Mouse (Mus musculus): ENCODE measurements around the gene Gramd1b. TPM values are rescaled to one million over a fixed set of nuclear protein-coding genes. Genes with fewer than 3 reads are reported as not detected.

The Gramd1b gene
- polyA plus RNA-seq, 1 experiment from 2014 or later, result 2.9 TPM

- Histone ChIP-seq H3K27ac (replicated peaks; ENCODE audit: low read depth, low read length) (no peak overlapping the region), H3K4me1 (ENCODE audit: control insufficient read depth, insufficient read depth, low read length) (peaks cover 4% of the 10 kb centered on the region; the same call in 1 of the 2 replicates), H3K9me3 (replicated peaks; ENCODE audit: control insufficient read depth, low read length) (no peaks in the 10 kb centered on the region), H3K27me3 (ENCODE audit: control insufficient read depth, insufficient read depth, low read length) (no peaks in the 10 kb centered on the region), H3K4me3 (ENCODE audit: low read depth, low read length) (no peak overlapping the region; the same call in 1 of the 2 replicates), H3K9ac (replicated peaks; ENCODE audit: low read length) (no peak overlapping the region; the same call in 1 of the 2 replicates), H3K4me2 (ENCODE audit: low read depth, low read length) (no peak overlapping the region), H3K36me3 (replicated peaks; ENCODE audit: control insufficient read depth, insufficient read depth, low read depth, low read length) (no peaks in the 10 kb centered on the region)
- no peak for DNase-seq (ENCODE audit: low spot score)
- WGBS, result 47% methylated on average over 6 of the region's 6 CpGs
- no peak for ATAC-seq (replicated peaks; ENCODE audit: insufficient number of reproducible peaks, low FRiP score, low TSS enrichment, low read depth)
These were observed 155.7 kb downstream of the Gramd1b start for GRCm38 (mm10) chr9:40375518-40375917.

- Histone ChIP-seq H3K4me3 (ENCODE audit: low read depth, low read length) (no peak overlapping the region), H3K36me3 (replicated peaks; ENCODE audit: control insufficient read depth, insufficient read depth, low read depth, low read length) (no peaks in the 10 kb centered on the region), H3K27me3 (ENCODE audit: control insufficient read depth, insufficient read depth, low read length) (no peaks in the 10 kb centered on the region), H3K4me2 (ENCODE audit: low read depth, low read length) (no peak overlapping the region), H3K9me3 (replicated peaks; ENCODE audit: control insufficient read depth, low read length) (no peaks in the 10 kb centered on the region), H3K4me1 (ENCODE audit: control insufficient read depth, insufficient read depth, low read length) (peaks cover 4% of the 10 kb centered on the region; the same call in 1 of the 2 replicates), H3K9ac (replicated peaks; ENCODE audit: low read length) (no peak overlapping the region), H3K27ac (replicated peaks; ENCODE audit: low read depth, low read length) (no peak overlapping the region)
- ATAC-seq (replicated peaks; ENCODE audit: insufficient number of reproducible peaks, low FRiP score, low TSS enrichment, low read depth) (no peak), DNase-seq (ENCODE audit: low spot score) (no peak)
- WGBS, result 41% methylated on average over 2 of the region's 5 CpGs
These were observed 156.2 kb downstream of the Gramd1b start for GRCm38 (mm10) chr9:40374992-40375391.

GRCm38 (mm10) chr9:40374533-40374971 lies 156.6 kb downstream of the Gramd1b start:
- H3K27ac ChIP-seq (replicated peaks; ENCODE audit: low read depth, low read length), result no peak overlapping the region
- no peak for DNase-seq (ENCODE audit: low spot score)
- 64% methylated on average over 6 of the region's 6 CpGs for WGBS
- peaks cover 4% of the 10 kb centered on the region; the same call in 1 of the 2 replicates for H3K4me1 ChIP-seq (ENCODE audit: control insufficient read depth, insufficient read depth, low read length)
- no peaks in the 10 kb centered on the region for H3K9me3 ChIP-seq (replicated peaks; ENCODE audit: control insufficient read depth, low read length)
- H3K27me3 ChIP-seq (ENCODE audit: control insufficient read depth, insufficient read depth, low read length), result no peaks in the 10 kb centered on the region
- H3K4me3 ChIP-seq (ENCODE audit: low read depth, low read length), result no peak overlapping the region
- H3K9ac ChIP-seq (replicated peaks; ENCODE audit: low read length), result no peak overlapping the region
- H3K36me3 ChIP-seq (replicated peaks; ENCODE audit: control insufficient read depth, insufficient read depth, low read depth, low read length), result no peaks in the 10 kb centered on the region
- H3K4me2 ChIP-seq (ENCODE audit: low read depth, low read length), result no peak overlapping the region
- ATAC-seq (replicated peaks; ENCODE audit: insufficient number of reproducible peaks, low FRiP score, low TSS enrichment, low read depth), result no peak

GRCm38 (mm10) chr9:40374052-40374451 lies 157.1 kb downstream of the Gramd1b start:
- WGBS, result 78% methylated on average over 11 of the region's 11 CpGs
- H3K27ac ChIP-seq (replicated peaks; ENCODE audit: low read depth, low read length), result no peak overlapping the region

GRCm38 (mm10) chr9:40370151-40370550 lies 161.0 kb downstream of the Gramd1b start:
- WGBS, result 79% methylated on average over 4 of the region's 4 CpGs
- Histone ChIP-seq H3K27ac (replicated peaks; ENCODE audit: low read depth, low read length) (no peak overlapping the region), H3K36me3 (replicated peaks; ENCODE audit: control insufficient read depth, insufficient read depth, low read depth, low read length) (no peaks in the 10 kb centered on the region), H3K4me3 (ENCODE audit: low read depth, low read length) (no peak overlapping the region), H3K9ac (replicated peaks; ENCODE audit: low read length) (no peak overlapping the region), H3K9me3 (replicated peaks; ENCODE audit: control insufficient read depth, low read length) (no peaks in the 10 kb centered on the region), H3K4me1 (ENCODE audit: control insufficient read depth, insufficient read depth, low read length) (no peaks in the 10 kb centered on the region), H3K27me3 (ENCODE audit: control insufficient read depth, insufficient read depth, low read length) (no peaks in the 10 kb centered on the region), H3K4me2 (ENCODE audit: low read depth, low read length) (no peak overlapping the region)
- DNase-seq (ENCODE audit: low spot score) (no peak), ATAC-seq (replicated peaks; ENCODE audit: insufficient number of reproducible peaks, low FRiP score, low TSS enrichment, low read depth) (no peak)

More at GRCm38 (mm10) chr9:40374052-40374451, 157.1 kb downstream of the Gramd1b start:
- H3K9ac ChIP-seq (replicated peaks; ENCODE audit: low read length), result no peak overlapping the region
- H3K27me3 ChIP-seq (ENCODE audit: control insufficient read depth, insufficient read depth, low read length), result no peaks in the 10 kb centered on the region
- no peaks in the 10 kb centered on the region for H3K9me3 ChIP-seq (replicated peaks; ENCODE audit: control insufficient read depth, low read length)
- no peaks in the 10 kb centered on the region for H3K36me3 ChIP-seq (replicated peaks; ENCODE audit: control insufficient read depth, insufficient read depth, low read depth, low read length)
- H3K4me2 ChIP-seq (ENCODE audit: low read depth, low read length), result no peak overlapping the region
- DNase-seq (ENCODE audit: low spot score) (no peak), ATAC-seq (replicated peaks; ENCODE audit: insufficient number of reproducible peaks, low FRiP score, low TSS enrichment, low read depth) (no peak)
- H3K4me3 ChIP-seq (ENCODE audit: low read depth, low read length), result no peak overlapping the region
- H3K4me1 ChIP-seq (ENCODE audit: control insufficient read depth, insufficient read depth, low read length), result peaks cover 4% of the 10 kb centered on the region; the same call in 1 of the 2 replicates

GRCm38 (mm10) chr9:40366795-40367194 lies 164.4 kb downstream of the Gramd1b start:
- H3K27me3 ChIP-seq (ENCODE audit: control insufficient read depth, insufficient read depth, low read length), result no peaks in the 10 kb centered on the region
- H3K9me3 ChIP-seq (replicated peaks; ENCODE audit: control insufficient read depth, low read length), result no peaks in the 10 kb centered on the region
- H3K27ac ChIP-seq (replicated peaks; ENCODE audit: low read depth, low read length), result no peak overlapping the region
- no peak overlapping the region for H3K9ac ChIP-seq (replicated peaks; ENCODE audit: low read length)
- no peak for DNase-seq (ENCODE audit: low spot score)
- no peak overlapping the region for H3K4me2 ChIP-seq (ENCODE audit: low read depth, low read length)
- ATAC-seq (replicated peaks; ENCODE audit: insufficient number of reproducible peaks, low FRiP score, low TSS enrichment, low read depth), result no peak
- no peak overlapping the region for H3K4me3 ChIP-seq (ENCODE audit: low read depth, low read length)
- no peaks in the 10 kb centered on the region for H3K36me3 ChIP-seq (replicated peaks; ENCODE audit: control insufficient read depth, insufficient read depth, low read depth, low read length)
- no peaks in the 10 kb centered on the region for H3K4me1 ChIP-seq (ENCODE audit: control insufficient read depth, insufficient read depth, low read length)
- 97% methylated on average over 7 of the region's 8 CpGs for WGBS

- no peak overlapping the region for H3K4me3 ChIP-seq (ENCODE audit: low read depth, low read length)
- no peak for ATAC-seq (replicated peaks; ENCODE audit: insufficient number of reproducible peaks, low FRiP score, low TSS enrichment, low read depth)
- no peak overlapping the region for H3K4me2 ChIP-seq (ENCODE audit: low read depth, low read length)
- WGBS, result 86% methylated on average over 7 of the region's 7 CpGs
- no peaks in the 10 kb centered on the region for H3K27me3 ChIP-seq (ENCODE audit: control insufficient read depth, insufficient read depth, low read length)
- no peak for DNase-seq (ENCODE audit: low spot score)
- no peaks in the 10 kb centered on the region for H3K4me1 ChIP-seq (ENCODE audit: control insufficient read depth, insufficient read depth, low read length)
- no peak overlapping the region for H3K27ac ChIP-seq (replicated peaks; ENCODE audit: low read depth, low read length)
- H3K9ac ChIP-seq (replicated peaks; ENCODE audit: low read length), result no peak overlapping the region
- H3K9me3 ChIP-seq (replicated peaks; ENCODE audit: control insufficient read depth, low read length), result no peaks in the 10 kb centered on the region
- H3K36me3 ChIP-seq (replicated peaks; ENCODE audit: control insufficient read depth, insufficient read depth, low read depth, low read length), result no peaks in the 10 kb centered on the region
These were observed 166.9 kb downstream of the Gramd1b start for GRCm38 (mm10) chr9:40364312-40364711.

- H3K27me3 ChIP-seq (ENCODE audit: control insufficient read depth, insufficient read depth, low read length), result no peaks in the 10 kb centered on the region
- H3K9me3 ChIP-seq (replicated peaks; ENCODE audit: control insufficient read depth, low read length), result no peaks in the 10 kb centered on the region
- no peak overlapping the region for H3K4me3 ChIP-seq (ENCODE audit: low read depth, low read length)
- H3K4me2 ChIP-seq (ENCODE audit: low read depth, low read length), result no peak overlapping the region
- no peaks in the 10 kb centered on the region for H3K4me1 ChIP-seq (ENCODE audit: control insufficient read depth, insufficient read depth, low read length)
- no peak for ATAC-seq (replicated peaks; ENCODE audit: insufficient number of reproducible peaks, low FRiP score, low TSS enrichment, low read depth)
- DNase-seq (ENCODE audit: low spot score), result no peak
- H3K9ac ChIP-seq (replicated peaks; ENCODE audit: low read length), result no peak overlapping the region
- no peaks in the 10 kb centered on the region for H3K36me3 ChIP-seq (replicated peaks; ENCODE audit: control insufficient read depth, insufficient read depth, low read depth, low read length)
- no peak overlapping the region for H3K27ac ChIP-seq (replicated peaks; ENCODE audit: low read depth, low read length)
- 86% methylated on average over 6 of the region's 6 CpGs for WGBS
These were observed 169.2 kb downstream of the Gramd1b start for GRCm38 (mm10) chr9:40361970-40362369.

Data from embryonic facial prominence, embryonic 11.5 days (tissue).